Mouse (Mus musculus) neural tube, embryonic 11.5 days (tissue): ENCODE data around the gene Bcl2l1. TPM values are rescaled to one million over a fixed set of nuclear protein-coding genes. Genes with fewer than 3 reads are reported as not detected.

ENCODE experiments used
- ATAC-seq: fragments of 200-750 bp; cut with Nextera tagmentation; 2 replicates; pipeline ENCODE4 v1.8.0; 2017; ENCODE audit warnings: moderate number of reproducible peaks, mild to moderate bottlenecking, moderate TSS enrichment, moderate library complexity; ENCODE audit not compliant: insufficient read depth, low FRiP score, low TSS enrichment
- DNase-seq: peaks from one replicate; pipeline ENCODE4 v3.0.0-alpha.2; 2015; ENCODE audit warnings: low spot score
- H3K27ac ChIP-seq: fragments of 300-500 bp; sonication (generic); 2 replicates; pipeline ENCODE4 v1.5.1; 2014; ENCODE audit warnings: low read depth, mild to moderate bottlenecking, low read length
- H3K27me3 ChIP-seq: fragments of 300-500 bp; sonication (generic); 2 replicates; pipeline ENCODE4 v1.6.1; 2014; ENCODE audit warnings: mild to moderate bottlenecking, low read length, mixed read lengths; ENCODE audit not compliant: control insufficient read depth, insufficient read depth
- H3K36me3 ChIP-seq: fragments of 300-500 bp; sonication (generic); 2 replicates; pipeline ENCODE4 v1.6.1; 2014; ENCODE audit warnings: mild to moderate bottlenecking, low read length, moderate library complexity, mixed read lengths; ENCODE audit not compliant: control insufficient read depth, insufficient read depth
- H3K4me1 ChIP-seq: fragments of 300-500 bp; sonication (generic); 2 replicates; pipeline ENCODE4 v1.6.1; 2014; ENCODE audit warnings: low read length, mixed read lengths; ENCODE audit not compliant: control insufficient read depth, insufficient read depth
- H3K4me2 ChIP-seq: fragments of 300-500 bp; sonication (generic); 2 replicates; pipeline ENCODE4 v1.6.1; 2014; ENCODE audit warnings: low read depth, mild to moderate bottlenecking, moderate library complexity
- H3K4me3 ChIP-seq: fragments of 300-500 bp; sonication (generic); 2 replicates; pipeline ENCODE4 v1.5.1; 2014; ENCODE audit warnings: low read depth, low read length
- H3K9ac ChIP-seq: fragments of 300-500 bp; sonication (generic); 2 replicates; pipeline ENCODE4 v1.6.1; 2014; ENCODE audit warnings: mild to moderate bottlenecking, low read length
- H3K9me3 ChIP-seq: fragments of 300-500 bp; sonication (generic); 2 replicates; pipeline ENCODE4 v1.6.1; 2016; ENCODE audit warnings: low read length; ENCODE audit not compliant: control insufficient read depth
- WGBS: fragments of 180-500 bp; shearing (Covaris S2); extraction: QIAGEN DNeasy Blood & Tissue Kit; methylation state at CpG from one replicate; pipeline ENCODE4 v1.1.7; 2014; 5-methylcytosine and 5-hydroxymethylcytosine counted together
- polyA plus RNA-seq: library from polyadenylated mRNA; unstranded; fragments of >200 nt; fragmentation: Nextera tagmentation; extraction: Ambion mirVana; gene quantifications from 2 replicates; pipeline ENCODE4 v1.2.1, GENCODE M21; 2014

Gene Bcl2l1
- polyA plus RNA-seq, 1 experiment from 2014 or later, result 132 TPM

- Histone ChIP-seq H3K9ac (no peak overlapping the region), H3K4me1 (peaks cover 11% of the 10 kb centered on the region), H3K4me3 (no peak overlapping the region), H3K4me2 (peak overlapping the region; percentile 41), H3K27me3 (no peaks in the 10 kb centered on the region), H3K9me3 (no peaks in the 10 kb centered on the region), H3K36me3 (no peaks in the 10 kb centered on the region), H3K27ac (no peak overlapping the region)
- DNase-seq, result no peak
- 35% methylated on average over 7 of the region's 7 CpGs for WGBS
- peak; percentile 52; the same call in 1 of the 2 replicates for ATAC-seq
Observed at GRCm38 (mm10) chr2:152765045-152765674, 66.4 kb downstream of the Bcl2l1 start.

- Histone ChIP-seq H3K4me2 (peak overlapping the region; percentile 41), H3K9ac (peak overlapping the region; percentile 41), H3K4me1 (peaks cover 11% of the 10 kb centered on the region), H3K27me3 (no peaks in the 10 kb centered on the region), H3K27ac (no peak overlapping the region), H3K4me3 (no peak overlapping the region), H3K36me3 (no peaks in the 10 kb centered on the region), H3K9me3 (no peaks in the 10 kb centered on the region)
- 3% methylated on average over 14 of the region's 14 CpGs for WGBS
- ATAC-seq (0 out of 2 replicates have a peak, but pooled peaks have one; percentile 45), DNase-seq (no peak)
Observed at GRCm38 (mm10) chr2:152764172-152765044, 67.1 kb downstream of the Bcl2l1 start.

- DNase-seq, result no peak
- no peak overlapping the region for H3K27ac ChIP-seq
- no peak overlapping the region for H3K4me2 ChIP-seq
- H3K4me1 ChIP-seq, result peaks cover 11% of the 10 kb centered on the region
- H3K4me3 ChIP-seq, result no peak overlapping the region
- H3K27me3 ChIP-seq, result no peaks in the 10 kb centered on the region
- no peak overlapping the region for H3K9ac ChIP-seq
- ATAC-seq, result no peak
- H3K9me3 ChIP-seq, result no peaks in the 10 kb centered on the region
- H3K36me3 ChIP-seq, result no peaks in the 10 kb centered on the region
- 83% methylated on average over 6 of the region's 6 CpGs for WGBS
Observed at GRCm38 (mm10) chr2:152763310-152763709, 68.2 kb downstream of the Bcl2l1 start.

GRCm38 (mm10) chr2:152758351-152758750, 73.2 kb downstream of the Bcl2l1 start:
- 56% methylated on average over 4 of the region's 4 CpGs for WGBS
- no peak for ATAC-seq
- Histone ChIP-seq H3K9ac (no peak overlapping the region), H3K4me2 (no peak overlapping the region), H3K36me3 (no peaks in the 10 kb centered on the region), H3K4me1 (peaks cover 9% of the 10 kb centered on the region), H3K27ac (no peak overlapping the region), H3K9me3 (no peaks in the 10 kb centered on the region), H3K4me3 (no peak overlapping the region), H3K27me3 (no peaks in the 10 kb centered on the region)
- DNase-seq, result no peak

GRCm38 (mm10) chr2:152757478-152757877, 74.0 kb downstream of the Bcl2l1 start:
- 49% methylated on average over 2 of the region's 2 CpGs for WGBS
- no peak overlapping the region for H3K27ac ChIP-seq
- ATAC-seq (no peak), DNase-seq (no peak)
- H3K27me3 ChIP-seq, result no peaks in the 10 kb centered on the region
- H3K9ac ChIP-seq, result no peak overlapping the region
- H3K4me1 ChIP-seq, result peaks cover 9% of the 10 kb centered on the region
- no peak overlapping the region for H3K4me3 ChIP-seq
- H3K4me2 ChIP-seq, result no peak overlapping the region
- no peaks in the 10 kb centered on the region for H3K9me3 ChIP-seq
- H3K36me3 ChIP-seq, result no peaks in the 10 kb centered on the region

GRCm38 (mm10) chr2:152756474-152757393, 74.8 kb downstream of the Bcl2l1 start:
- Histone ChIP-seq H3K4me1 (peaks cover 9% of the 10 kb centered on the region), H3K27ac (no peak overlapping the region), H3K4me3 (no peak overlapping the region), H3K9me3 (no peaks in the 10 kb centered on the region), H3K27me3 (no peaks in the 10 kb centered on the region), H3K4me2 (no peak overlapping the region), H3K9ac (no peak overlapping the region), H3K36me3 (no peaks in the 10 kb centered on the region)
- 66% methylated on average over 17 of the region's 17 CpGs for WGBS
- ATAC-seq, result no peak
- DNase-seq, result no peak

DNA sequence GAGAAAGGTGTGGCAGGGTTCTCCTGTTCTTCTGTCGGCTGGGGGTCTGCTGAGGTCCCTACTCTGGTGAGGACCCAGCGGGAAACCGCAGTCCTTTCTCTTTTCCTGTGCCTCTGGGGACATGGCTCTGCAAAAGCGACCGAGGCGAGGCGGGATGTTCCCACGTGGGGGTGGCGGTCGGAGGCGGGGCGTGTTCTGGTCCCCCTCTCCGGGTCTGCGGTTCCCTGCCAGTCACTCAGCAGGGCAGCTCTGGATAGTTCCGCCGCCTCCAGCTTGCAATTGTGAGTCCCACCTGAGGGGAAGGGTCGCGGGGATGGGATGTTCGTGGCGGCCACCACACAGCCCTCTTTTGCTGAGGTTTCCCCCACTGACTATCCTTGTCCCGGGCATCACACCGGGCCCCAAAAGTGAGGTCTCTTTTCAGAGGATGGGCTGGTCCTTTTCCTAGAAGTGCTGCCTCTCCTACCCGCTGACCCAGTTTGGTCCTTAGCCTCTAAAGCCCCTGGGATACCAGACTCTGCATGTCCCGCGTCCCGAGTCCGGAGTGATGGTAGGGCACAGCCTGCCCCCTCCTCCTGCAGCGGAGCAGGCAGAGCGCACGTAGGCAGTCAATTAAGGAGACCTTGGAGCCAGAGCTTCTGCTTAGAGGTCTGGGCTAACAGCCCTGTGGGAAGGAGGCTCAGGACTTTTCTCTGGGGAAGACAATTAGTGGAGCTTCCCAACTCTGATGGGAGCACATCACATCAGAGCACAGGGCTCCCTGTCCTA, 77.4 kb downstream of the Bcl2l1 start, which contains the start of gene Cox4i2:
TSS of gene Cox4i2 (plus strand) at position 230 of the 768 bp plus-strand sequence.
- H3K4me2 ChIP-seq, result peak within 1 kb of the TSS; percentile 42
- no peak within 1 kb of the TSS for H3K27ac ChIP-seq
- ATAC-seq (no peak), DNase-seq (no peak)
- no peaks in the 10 kb centered on the region for H3K27me3 ChIP-seq
- no peaks in the 10 kb centered on the region for H3K9me3 ChIP-seq
- peaks cover 9% of the 10 kb centered on the region for H3K4me1 ChIP-seq
- H3K9ac ChIP-seq, result peak within 1 kb of the TSS; percentile 12; the same call in 1 of the 2 replicates
- no peaks in the 10 kb centered on the region for H3K36me3 ChIP-seq
- 3% methylated on average over 29 of the region's 30 CpGs for whole genome bisulfite sequencing
- H3K4me3 ChIP-seq, result no peak within 1 kb of the TSS; the same call in 1 of the 2 replicates

- 33% methylated on average over 10 of the region's 10 CpGs for WGBS
- Histone ChIP-seq H3K27me3 (no peaks in the 10 kb centered on the region), H3K4me3 (no peak overlapping the region), H3K27ac (no peak overlapping the region), H3K9ac (no peak overlapping the region), H3K4me2 (no peak overlapping the region), H3K36me3 (no peaks in the 10 kb centered on the region), H3K4me1 (peaks cover 32% of the 10 kb centered on the region), H3K9me3 (no peaks in the 10 kb centered on the region)
- DNase-seq, result peak; percentile 85
- peak; percentile 62; the same call in 1 of the 2 replicates for ATAC-seq
Observed at GRCm38 (mm10) chr2:152742435-152742834, 89.1 kb downstream of the Bcl2l1 start.
